10 mouse cellular contexts compared by ENCODE assay signal in the genomic region with DNA sequence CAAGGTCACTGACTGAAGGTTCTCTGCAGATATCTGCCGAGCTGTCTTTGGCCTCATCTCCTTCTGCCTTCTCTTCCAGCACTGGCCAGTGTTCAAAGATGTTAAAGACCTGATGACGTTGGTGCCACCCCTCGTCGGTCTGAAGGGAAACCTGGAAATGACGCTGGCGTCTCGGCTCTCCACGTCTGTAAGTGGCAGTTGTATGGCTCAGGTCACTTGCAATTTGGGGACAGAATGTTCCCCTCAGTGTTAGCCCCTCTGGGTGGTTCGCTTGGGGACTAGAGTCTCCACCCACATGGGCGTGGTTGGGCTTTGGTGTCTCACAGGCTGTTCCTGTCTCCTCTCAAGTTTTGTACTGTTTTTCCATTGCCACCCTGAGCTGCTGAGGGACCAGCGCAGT. TPM values are rescaled to one million over a fixed set of nuclear protein-coding genes. Genes with fewer than 3 reads are reported as not detected.
DNase-seq lines count a peak whose midpoint lies in the region; ATAC-seq and TF ChIP-seq lines count a peak whose summit lies in the region.
"Had no signal": no experiment of that assay in that cellular context is flagged by ENCODE, and none has a peak within 500 bp of the region (broad histone marks: within the 10 kb centered on the region; RNA-seq: fewer than 3 reads in every experiment).

No protein-coding gene starts in this region.

- H3K9ac ChIP-seq in heart, embryonic 16.5 days (ENCODE audit: low read length), result no peak overlapping the region
- H3K9ac ChIP-seq in midbrain, embryonic 14.5 days (replicated peaks; ENCODE audit: low read length), result no peak overlapping the region
- H3K9ac ChIP-seq: hindbrain, embryonic 15.5 days; lung, embryonic 14.5 days had no signal

- peak; percentile 18 for DNase-seq in kidney, adult 2 months
- DNase-seq in kidney, adult 11 months, result no peak
- peak; percentile 60 for DNase-seq in lung, postnatal 14 days
- no peak for DNase-seq in left cerebral cortex, postnatal 25 days (ENCODE audit: low spot score in 2 of 2)
- DNase-seq in cerebellum, postnatal 25 days, result no peak
- no peak for DNase-seq in midbrain, embryonic 14.5 days

- H3K9me3 ChIP-seq in heart, embryonic 16.5 days (replicated peaks; ENCODE audit: control insufficient read depth, low read length), result no peaks in the 10 kb centered on the region
- no peaks in the 10 kb centered on the region for H3K9me3 ChIP-seq in midbrain, embryonic 14.5 days (ENCODE audit: control insufficient read depth, low read length)
- H3K9me3 ChIP-seq: hindbrain, embryonic 15.5 days had no signal

- intact Hi-C loops in left cerebral cortex, postnatal 25 days (cut with DNase I), result no loop called here

- no peak for TF ChIP-seq CTCF in kidney, adult 2 months (conservative IDR thresholded peaks at IDR 0.05; ENCODE audit: insufficient read depth, insufficient read length, low read depth, low read length)

- peak; percentile 17 for ATAC-seq in common myeloid progenitor, adult 5-6 weeks (replicated peaks; ENCODE audit: low read depth, poor library complexity, severe bottlenecking)
- no peak for ATAC-seq in heart, embryonic 16.5 days (replicated peaks; ENCODE audit: extremely low read depth, insufficient read depth, low FRiP score)
- no peak for ATAC-seq in midbrain, embryonic 14.5 days (ENCODE audit: low FRiP score, low TSS enrichment)

- H3K27ac ChIP-seq in kidney, adult 2 months (ENCODE audit: insufficient read depth, low read depth, low read length), result no peak overlapping the region
- H3K27ac ChIP-seq in heart, embryonic 16.5 days (ENCODE audit: low read length), result peak overlapping the region; percentile 24; the same call in 1 of the 2 replicates
- H3K27ac ChIP-seq in midbrain, embryonic 14.5 days (replicated peaks; ENCODE audit: low read depth, low read length), result no peak overlapping the region
- H3K27ac ChIP-seq: hindbrain, embryonic 15.5 days had no signal

- H3K4me1 ChIP-seq in kidney, adult 2 months (ENCODE audit: control insufficient read depth, insufficient read depth, low read length), result no peaks in the 10 kb centered on the region
- H3K4me1 ChIP-seq in heart, embryonic 16.5 days (ENCODE audit: control insufficient read depth, insufficient read depth, low read length), result peaks cover 35% of the 10 kb centered on the region
- no peaks in the 10 kb centered on the region; the same call in 1 of the 2 replicates for H3K4me1 ChIP-seq in midbrain, embryonic 14.5 days (ENCODE audit: control insufficient read depth, insufficient read depth, low read length)

- no peak for TF ChIP-seq POLR2A in kidney, adult 2 months (IDR thresholded peaks at IDR 0.05; ENCODE audit: low read depth, low read length)

- whole genome bisulfite sequencing in kidney, adult 2 months, result 79% methylated on average over 11 of the region's 11 CpGs
- 60% methylated on average over 11 of the region's 11 CpGs for WGBS in heart, embryonic 16.5 days
- WGBS in midbrain, embryonic 14.5 days, result 82% methylated on average over 11 of the region's 11 CpGs

- H3K27me3 ChIP-seq in kidney, adult 2 months (replicated peaks; ENCODE audit: control insufficient read depth, insufficient read depth, low read length), result no peaks in the 10 kb centered on the region
- H3K27me3 ChIP-seq in heart, embryonic 16.5 days (ENCODE audit: control insufficient read depth, insufficient read depth, low read length), result no peaks in the 10 kb centered on the region
- H3K27me3 ChIP-seq in midbrain, embryonic 14.5 days (ENCODE audit: control insufficient read depth, insufficient read depth, low read length), result no peaks in the 10 kb centered on the region
- H3K27me3 ChIP-seq: hindbrain, embryonic 15.5 days had no signal

- H3K4me2 ChIP-seq in heart, embryonic 16.5 days (ENCODE audit: low read depth, low read length), result no peak overlapping the region
- no peak overlapping the region for H3K4me2 ChIP-seq in midbrain, embryonic 14.5 days (ENCODE audit: low read length)
- H3K4me2 ChIP-seq: hindbrain, embryonic 15.5 days; lung, embryonic 14.5 days had no signal

- no peaks in the 10 kb centered on the region for H3K36me3 ChIP-seq in kidney, adult 2 months (ENCODE audit: control insufficient read depth, insufficient read depth, low read length)
- H3K36me3 ChIP-seq in heart, embryonic 16.5 days (ENCODE audit: control insufficient read depth, insufficient read depth), result peaks cover 3% of the 10 kb centered on the region; the same call in 1 of the 2 replicates
- H3K36me3 ChIP-seq in midbrain, embryonic 14.5 days (ENCODE audit: control insufficient read depth, insufficient read depth, low read length), result no peaks in the 10 kb centered on the region
- H3K36me3 ChIP-seq: hindbrain, embryonic 15.5 days had no signal

- H3K4me3 ChIP-seq in kidney, adult 2 months (ENCODE audit: insufficient read depth, low read depth, low read length), result no peak overlapping the region
- H3K4me3 ChIP-seq in heart, embryonic 16.5 days (ENCODE audit: low read length), result no peak overlapping the region
- no peak overlapping the region for H3K4me3 ChIP-seq in midbrain, embryonic 14.5 days (replicated peaks; ENCODE audit: low read depth, low read length)
- H3K4me3 ChIP-seq: hindbrain, embryonic 15.5 days had no signal

RNA-seq across cellular contexts. Expression of gene Slc41a3, which starts 20.2 kb away (rescaled TPM):
- 6.3 and 8.0 TPM in 2 replicates for polyA plus RNA-seq in kidney, adult 2 months (2012; rRNA removed)
- total RNA-seq in common myeloid progenitor, adult 5-6 weeks (2017), result 4.1 and 6.6 TPM in 2 replicates
- 10.0 and 11.9 TPM in 2 replicates for polyA plus RNA-seq in heart, embryonic 16.5 days (2015; fragmentation: Nextera tagmentation; extraction: Ambion mirVana)
- 1 to 10 TPM; 4.3 to 5.1 TPM for total RNA-seq in left cerebral cortex, postnatal 25 days (2021)
- polyA plus RNA-seq in midbrain, embryonic 14.5 days (2014; fragmentation: Nextera tagmentation; extraction: Ambion mirVana), result 4.7 and 5.3 TPM in 2 replicates

Comparison
In these comparisons a context has a peak if more than half of its experiments do, and no peak if none do; other contexts are left out.
1. DNase-seq: peak in kidney, adult 2 months (single experiment) and lung, postnatal 14 days (single experiment); none in kidney, adult 11 months (single experiment), left cerebral cortex, postnatal 25 days (0 of 2), cerebellum, postnatal 25 days (0 of 2) and midbrain, embryonic 14.5 days (single experiment).